Mouse (Mus musculus) testis, adult 2 months (tissue): ENCODE results near the gene Nlrc5.

Experiments used
- CTCF ChIP-seq: fragments of 200-500 bp; IDR thresholded peaks from 2 replicates; pipeline ENCODE4 v1.5.1; 2012; ENCODE audit warnings: low read depth, mild to moderate bottlenecking, inconsistent platforms, low read length, moderate library complexity; ENCODE audit not compliant: control insufficient read depth, insufficient read depth, insufficient replicate concordance
- POLR2A ChIP-seq: fragments of 200-500 bp; IDR thresholded peaks from 2 replicates; pipeline ENCODE4 v1.6.1; 2012; ENCODE audit warnings: low read depth, mild to moderate bottlenecking, inconsistent platforms, low read length, moderate library complexity; ENCODE audit not compliant: control insufficient read depth

DNA sequence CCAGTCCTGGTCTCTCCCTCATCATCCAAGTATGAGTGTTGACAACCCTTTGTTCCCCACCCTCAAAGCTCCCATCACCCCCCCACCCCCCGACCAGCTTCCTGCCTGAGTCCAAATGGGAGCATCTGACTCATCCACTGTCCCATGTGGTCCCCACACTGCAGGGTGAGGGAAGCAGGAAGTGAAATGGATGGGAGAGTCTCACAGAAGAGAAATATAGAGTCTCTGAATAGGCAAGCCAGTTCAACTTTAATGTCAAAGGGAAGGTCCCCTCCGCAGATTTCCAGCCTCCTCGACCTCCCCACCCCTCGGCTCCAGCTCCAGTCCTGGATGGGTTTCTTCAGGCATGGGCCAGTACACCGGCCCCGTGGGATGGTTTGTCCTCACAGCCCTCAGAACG lies 4.8 kb upstream of the Nlrc5 start:
- TF ChIP-seq POLR2A, result no peak
- no peak for TF ChIP-seq CTCF
